ENCODE assay signal across 8 mouse cellular contexts in the genomic region with DNA sequence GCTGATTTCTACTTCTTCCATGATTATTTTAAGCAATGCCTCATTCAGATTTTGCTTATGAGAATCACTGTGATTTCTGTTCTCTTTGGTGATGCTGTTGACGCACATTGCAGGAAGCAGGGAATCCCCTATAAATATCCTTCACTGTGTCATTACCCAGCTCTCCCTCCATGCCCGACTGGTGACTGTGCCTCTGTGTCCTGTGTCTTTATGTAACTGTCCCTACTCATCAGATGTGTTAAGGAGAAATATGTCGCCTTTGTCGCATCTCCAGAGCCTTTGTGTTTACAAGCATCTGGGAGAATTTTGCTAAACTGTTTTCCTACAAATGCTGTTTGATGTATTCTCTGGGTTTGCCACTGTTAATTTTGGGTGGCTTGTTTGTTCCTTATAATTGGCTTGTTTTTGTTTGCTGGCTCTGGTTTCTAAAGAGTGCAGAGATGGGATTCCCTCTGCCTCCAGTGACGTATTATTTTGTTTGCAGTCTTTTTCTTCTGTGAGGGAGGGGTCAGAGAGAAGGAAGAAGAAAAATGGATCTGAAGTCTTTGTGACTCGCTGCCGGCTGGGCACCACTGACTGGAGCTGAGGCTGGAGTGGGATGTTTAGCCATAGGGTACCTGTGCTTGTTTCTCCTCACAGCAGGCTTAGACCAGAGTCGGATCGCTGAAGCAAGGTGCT. TPM values are rescaled to one million over a fixed set of nuclear protein-coding genes. Genes with fewer than 3 reads are reported as not detected.
DNase-seq lines count a peak whose midpoint lies in the region; ATAC-seq and TF ChIP-seq lines count a peak whose summit lies in the region.

No protein-coding gene starts in this region.

- peak; percentile 6 for DNase-seq in lung, postnatal 10 days
- no peak for DNase-seq in lung, postnatal 0 days (ENCODE audit: low spot score)
- DNase-seq in embryonic facial prominence, embryonic 11.5 days (ENCODE audit: low spot score): peak; percentile 19
- no peak for DNase-seq in stomach, postnatal 0 days (ENCODE audit: low spot score)

- no peak for TF ChIP-seq CTCF in lung, postnatal 0 days (IDR thresholded peaks at IDR 0.05)
- no peak for TF ChIP-seq CTCF in stomach, postnatal 0 days (IDR thresholded peaks at IDR 0.05; ENCODE audit: low read depth)

- no peaks in the 10 kb centered on the region for H3K27me3 ChIP-seq in lung, postnatal 0 days (replicated peaks; ENCODE audit: insufficient read depth, low read length)
- no peaks in the 10 kb centered on the region for H3K27me3 ChIP-seq in embryonic facial prominence, embryonic 11.5 days (ENCODE audit: control insufficient read depth, insufficient read depth, low read length)
- H3K27me3 ChIP-seq in hindbrain, embryonic 16.5 days (replicated peaks; ENCODE audit: control insufficient read depth, insufficient read depth, low read length): no peaks in the 10 kb centered on the region
- no peaks in the 10 kb centered on the region for H3K27me3 ChIP-seq in neural tube, embryonic 13.5 days
- no peaks in the 10 kb centered on the region for H3K27me3 ChIP-seq in intestine, embryonic 16.5 days (replicated peaks; ENCODE audit: control insufficient read depth, insufficient read depth, low read length)
- no peaks in the 10 kb centered on the region for H3K27me3 ChIP-seq in stomach, postnatal 0 days (ENCODE audit: control insufficient read depth, insufficient read depth, low read length)

- no peak overlapping the region for H3K4me3 ChIP-seq in lung, postnatal 0 days (ENCODE audit: low read depth, low read length)
- no peak overlapping the region for H3K4me3 ChIP-seq in embryonic facial prominence, embryonic 11.5 days (ENCODE audit: low read depth, low read length)
- H3K4me3 ChIP-seq in hindbrain, embryonic 16.5 days (ENCODE audit: low read length): peak overlapping the region; percentile 30
- H3K4me3 ChIP-seq in neural tube, embryonic 13.5 days: peak overlapping the region; percentile 26
- H3K4me3 ChIP-seq in intestine, embryonic 16.5 days (ENCODE audit: low read length): no peak overlapping the region
- no peak overlapping the region for H3K4me3 ChIP-seq in stomach, postnatal 0 days (ENCODE audit: low read depth, low read length)

- no peak for TF ChIP-seq EP300 in lung, postnatal 0 days (IDR thresholded peaks at IDR 0.05)
- no peak for TF ChIP-seq EP300 in stomach, postnatal 0 days (optimal IDR thresholded peaks at IDR 0.05)

- no peaks in the 10 kb centered on the region for H3K36me3 ChIP-seq in lung, postnatal 0 days (ENCODE audit: insufficient read depth, low read length)
- H3K36me3 ChIP-seq in embryonic facial prominence, embryonic 11.5 days (replicated peaks; ENCODE audit: control insufficient read depth, insufficient read depth, low read depth, low read length): no peaks in the 10 kb centered on the region
- no peaks in the 10 kb centered on the region for H3K36me3 ChIP-seq in hindbrain, embryonic 16.5 days (ENCODE audit: control insufficient read depth, insufficient read depth, low read length)
- no peaks in the 10 kb centered on the region for H3K36me3 ChIP-seq in neural tube, embryonic 13.5 days
- H3K36me3 ChIP-seq in intestine, embryonic 16.5 days (ENCODE audit: control insufficient read depth, insufficient read depth, low read length): no peaks in the 10 kb centered on the region
- H3K36me3 ChIP-seq in stomach, postnatal 0 days (ENCODE audit: control insufficient read depth, insufficient read depth, low read length): no peaks in the 10 kb centered on the region

- H3K9me3 ChIP-seq in lung, postnatal 0 days (ENCODE audit: low read length): no peaks in the 10 kb centered on the region
- H3K9me3 ChIP-seq in embryonic facial prominence, embryonic 11.5 days (replicated peaks; ENCODE audit: control insufficient read depth, low read length): no peaks in the 10 kb centered on the region
- no peaks in the 10 kb centered on the region for H3K9me3 ChIP-seq in hindbrain, embryonic 16.5 days (ENCODE audit: control insufficient read depth, low read length)
- H3K9me3 ChIP-seq in neural tube, embryonic 13.5 days: no peaks in the 10 kb centered on the region
- H3K9me3 ChIP-seq in intestine, embryonic 16.5 days (ENCODE audit: control insufficient read depth, low read length): no peaks in the 10 kb centered on the region
- no peaks in the 10 kb centered on the region for H3K9me3 ChIP-seq in stomach, postnatal 0 days (ENCODE audit: control insufficient read depth, low read length)

- H3K4me2 ChIP-seq in lung, postnatal 0 days (replicated peaks; ENCODE audit: low read depth, low read length): no peak overlapping the region
- peak overlapping the region; percentile 2; the same call in 1 of the 2 replicates for H3K4me2 ChIP-seq in embryonic facial prominence, embryonic 11.5 days (ENCODE audit: low read depth, low read length)
- peak overlapping the region; percentile 50 for H3K4me2 ChIP-seq in hindbrain, embryonic 16.5 days (ENCODE audit: low read length)
- peak overlapping the region; percentile 49 for H3K4me2 ChIP-seq in neural tube, embryonic 13.5 days
- H3K4me2 ChIP-seq in intestine, embryonic 16.5 days (ENCODE audit: low read depth, low read length): no peak overlapping the region
- H3K4me2 ChIP-seq in stomach, postnatal 0 days (replicated peaks; ENCODE audit: low read depth): no peak overlapping the region

- no peak overlapping the region for H3K9ac ChIP-seq in lung, postnatal 0 days (replicated peaks; ENCODE audit: low read depth)
- no peak overlapping the region for H3K9ac ChIP-seq in embryonic facial prominence, embryonic 11.5 days (replicated peaks; ENCODE audit: low read length)
- H3K9ac ChIP-seq in hindbrain, embryonic 16.5 days (ENCODE audit: low read depth, low read length): peak overlapping the region; percentile 15; the same call in 1 of the 2 replicates
- peak overlapping the region; percentile 41 for H3K9ac ChIP-seq in neural tube, embryonic 13.5 days
- no peak overlapping the region for H3K9ac ChIP-seq in intestine, embryonic 16.5 days (ENCODE audit: low read depth, low read length)
- no peak overlapping the region; the same call in 1 of the 2 replicates for H3K9ac ChIP-seq in stomach, postnatal 0 days (ENCODE audit: low read length)

- 15% methylated on average over 9 of the region's 9 CpGs for WGBS in lung, postnatal 0 days
- 6% methylated on average over 9 of the region's 9 CpGs for WGBS in embryonic facial prominence, embryonic 11.5 days
- WGBS in hindbrain, embryonic 16.5 days: 8% methylated on average over 9 of the region's 9 CpGs
- 7% methylated on average over 9 of the region's 9 CpGs for WGBS in neural tube, embryonic 13.5 days
- 24% methylated on average over 9 of the region's 9 CpGs for WGBS in intestine, embryonic 16.5 days
- WGBS in stomach, postnatal 0 days: 22% methylated on average over 9 of the region's 9 CpGs

- no peak overlapping the region for H3K27ac ChIP-seq in lung, postnatal 0 days (ENCODE audit: low read length)
- H3K27ac ChIP-seq in embryonic facial prominence, embryonic 11.5 days (replicated peaks; ENCODE audit: low read depth, low read length): no peak overlapping the region
- peak overlapping the region; percentile 24 for H3K27ac ChIP-seq in hindbrain, embryonic 16.5 days (ENCODE audit: low read depth, low read length)
- peak overlapping the region; percentile 71 for H3K27ac ChIP-seq in neural tube, embryonic 13.5 days (replicated peaks)
- no peak overlapping the region for H3K27ac ChIP-seq in intestine, embryonic 16.5 days (ENCODE audit: low read length)
- no peak overlapping the region for H3K27ac ChIP-seq in stomach, postnatal 0 days (replicated peaks)

- no peak for ATAC-seq in lung, postnatal 0 days
- ATAC-seq in embryonic facial prominence, embryonic 11.5 days (replicated peaks; ENCODE audit: insufficient number of reproducible peaks, low FRiP score, low TSS enrichment, low read depth): no peak
- ATAC-seq in hindbrain, embryonic 16.5 days: 0 out of 2 replicates have a peak, but pooled peaks have one; percentile 41
- ATAC-seq in neural tube, embryonic 13.5 days (ENCODE audit: low read depth): peak; percentile 62
- no peak for ATAC-seq in intestine, embryonic 16.5 days
- no peak for ATAC-seq in stomach, postnatal 0 days (ENCODE audit: low FRiP score, low TSS enrichment)
- ATAC-seq in activated CD4-positive, CD25-positive, alpha-beta regulatory T cell, adult 4 months: no peak

- no peaks in the 10 kb centered on the region for H3K4me1 ChIP-seq in lung, postnatal 0 days (ENCODE audit: insufficient read depth, low read depth, low read length)
- H3K4me1 ChIP-seq in embryonic facial prominence, embryonic 11.5 days (ENCODE audit: control insufficient read depth, insufficient read depth, low read length): peaks cover 5% of the 10 kb centered on the region
- peaks cover 21% of the 10 kb centered on the region for H3K4me1 ChIP-seq in hindbrain, embryonic 16.5 days (ENCODE audit: control insufficient read depth, insufficient read depth, low read depth, low read length)
- H3K4me1 ChIP-seq in neural tube, embryonic 13.5 days (replicated peaks): peaks cover 39% of the 10 kb centered on the region
- H3K4me1 ChIP-seq in intestine, embryonic 16.5 days (ENCODE audit: control insufficient read depth, insufficient read depth, low read length): peaks cover 10% of the 10 kb centered on the region
- H3K4me1 ChIP-seq in stomach, postnatal 0 days (replicated peaks; ENCODE audit: control insufficient read depth, insufficient read depth): no peaks in the 10 kb centered on the region; the same call in 1 of the 2 replicates

RNA-seq across cellular contexts. Expression of a gene that starts 40.7 kb away (rescaled TPM):
- polyA plus RNA-seq in lung, postnatal 0 days (2015; fragmentation: Nextera tagmentation; extraction: Ambion mirVana): 21.1 and 23.9 TPM in 2 replicates
- 30.9 and 36.1 TPM in 2 replicates for polyA plus RNA-seq in embryonic facial prominence, embryonic 11.5 days (2014; fragmentation: Nextera tagmentation; extraction: Ambion mirVana)
- polyA plus RNA-seq in hindbrain, embryonic 16.5 days (2015; fragmentation: Nextera tagmentation; extraction: Ambion mirVana): 34.0 and 37.4 TPM in 2 replicates
- 30.6 and 33.3 TPM in 2 replicates for polyA plus RNA-seq in neural tube, embryonic 13.5 days (2015; fragmentation: Nextera tagmentation; extraction: Ambion mirVana)
- 17.7 and 18.3 TPM in 2 replicates for polyA plus RNA-seq in intestine, embryonic 16.5 days (2015; fragmentation: Nextera tagmentation; extraction: Ambion mirVana)
- 14.3 and 17.6 TPM in 2 replicates for polyA plus RNA-seq in stomach, postnatal 0 days (2015; fragmentation: Nextera tagmentation; extraction: Ambion mirVana)
- polyA plus RNA-seq in activated CD4-positive, CD25-positive, alpha-beta regulatory T cell, adult 4 months (2017; shearing (Covaris generic)): 10 to 100 TPM; 14.4 to 15.0 TPM

RNA-seq across cellular contexts. Expression of a gene that starts 50.6 kb away (rescaled TPM):
- not detected in 2 replicates for polyA plus RNA-seq in lung, postnatal 0 days (2015; fragmentation: Nextera tagmentation; extraction: Ambion mirVana)
- polyA plus RNA-seq in embryonic facial prominence, embryonic 11.5 days (2014; fragmentation: Nextera tagmentation; extraction: Ambion mirVana): not detected in 2 replicates
- polyA plus RNA-seq in hindbrain, embryonic 16.5 days (2015; fragmentation: Nextera tagmentation; extraction: Ambion mirVana): not detected in 2 replicates
- polyA plus RNA-seq in neural tube, embryonic 13.5 days (2015; fragmentation: Nextera tagmentation; extraction: Ambion mirVana): not detected in 2 replicates
- not detected in 2 replicates for polyA plus RNA-seq in intestine, embryonic 16.5 days (2015; fragmentation: Nextera tagmentation; extraction: Ambion mirVana)
- polyA plus RNA-seq in stomach, postnatal 0 days (2015; fragmentation: Nextera tagmentation; extraction: Ambion mirVana): 0.15 TPM in 1 of 2 replicates, not detected in the other
- not detected for polyA plus RNA-seq in activated CD4-positive, CD25-positive, alpha-beta regulatory T cell, adult 4 months (2017; shearing (Covaris generic))

Comparison
In these comparisons a context has a peak if more than half of its experiments do, and no peak if none do; other contexts are left out.
1. DNase-seq: peak in lung, postnatal 10 days (single experiment) and embryonic facial prominence, embryonic 11.5 days (single experiment); none in lung, postnatal 0 days (single experiment) and stomach, postnatal 0 days (single experiment).
2. ATAC-seq: peak in hindbrain, embryonic 16.5 days (single experiment) and neural tube, embryonic 13.5 days (single experiment); none in lung, postnatal 0 days (single experiment), embryonic facial prominence, embryonic 11.5 days (single experiment), intestine, embryonic 16.5 days (single experiment), stomach, postnatal 0 days (single experiment) and activated CD4-positive, CD25-positive, alpha-beta regulatory T cell, adult 4 months (single experiment).
3. H3K27ac ChIP-seq: peak in hindbrain, embryonic 16.5 days (single experiment) and neural tube, embryonic 13.5 days (single experiment); none in lung, postnatal 0 days (single experiment), embryonic facial prominence, embryonic 11.5 days (single experiment), intestine, embryonic 16.5 days (single experiment) and stomach, postnatal 0 days (single experiment).
4. H3K4me2 ChIP-seq: peak in embryonic facial prominence, embryonic 11.5 days (single experiment), hindbrain, embryonic 16.5 days (single experiment) and neural tube, embryonic 13.5 days (single experiment); none in lung, postnatal 0 days (single experiment), intestine, embryonic 16.5 days (single experiment) and stomach, postnatal 0 days (single experiment).
5. H3K4me3 ChIP-seq: peak in hindbrain, embryonic 16.5 days (single experiment) and neural tube, embryonic 13.5 days (single experiment); none in lung, postnatal 0 days (single experiment), embryonic facial prominence, embryonic 11.5 days (single experiment), intestine, embryonic 16.5 days (single experiment) and stomach, postnatal 0 days (single experiment).
6. H3K9ac ChIP-seq: peak in hindbrain, embryonic 16.5 days (single experiment) and neural tube, embryonic 13.5 days (single experiment); none in lung, postnatal 0 days (single experiment), embryonic facial prominence, embryonic 11.5 days (single experiment), intestine, embryonic 16.5 days (single experiment) and stomach, postnatal 0 days (single experiment).